Mouse (Mus musculus): ENCODE data around the gene Cebpzos.

The Cebpzos gene

GRCm38 (mm10) chr17:78916369-78916813 is at the start of gene Cebpzos:
Cebpzos (plus strand) TSS chr17:78916500.
- DNase-seq (ENCODE audit: low read depth, low spot score) = peak; percentile 87

- DNase-seq (ENCODE audit: low read depth, low spot score) = no peak
Observed at GRCm38 (mm10) chr17:78873886-78874285, 42.4 kb upstream of the Cebpzos start.

GRCm38 (mm10) chr17:78881878-78882304 is 34.4 kb upstream of the Cebpzos start:
- DNase-seq (ENCODE audit: low read depth, low spot score) = no peak

GRCm38 (mm10) chr17:78882401-78883112 is 33.7 kb upstream of the Cebpzos start, which contains the start of gene Eif2ak2:
Eif2ak2 (minus strand) TSS chr17:78882573.
- DNase-seq (ENCODE audit: low read depth, low spot score) = peak; percentile 12

- no peak for DNase-seq (ENCODE audit: low read depth, low spot score)
Observed at GRCm38 (mm10) chr17:78883291-78883690, 33.0 kb upstream of the Cebpzos start.

- DNase-seq (ENCODE audit: low read depth, low spot score) = no peak
Observed at GRCm38 (mm10) chr17:78885286-78886065, 30.8 kb upstream of the Cebpzos start.

GRCm38 (mm10) chr17:78888554-78888953 is 27.7 kb upstream of the Cebpzos start:
- no peak for DNase-seq (ENCODE audit: low read depth, low spot score)

- no peak for DNase-seq (ENCODE audit: low read depth, low spot score)
Observed at GRCm38 (mm10) chr17:78889184-78889583, 27.1 kb upstream of the Cebpzos start.

- DNase-seq (ENCODE audit: low read depth, low spot score) = no peak
Observed at GRCm38 (mm10) chr17:78891020-78891419, 25.3 kb upstream of the Cebpzos start.

GRCm38 (mm10) chr17:78894991-78895390 is 21.3 kb upstream of the Cebpzos start:
- DNase-seq (ENCODE audit: low read depth, low spot score) = no peak

GRCm38 (mm10) chr17:78895394-78895793 is 20.9 kb upstream of the Cebpzos start:
- peak; percentile 63 for DNase-seq (ENCODE audit: low read depth, low spot score)

- no peak for DNase-seq (ENCODE audit: low read depth, low spot score)
Observed at GRCm38 (mm10) chr17:78903158-78903557, 13.1 kb upstream of the Cebpzos start.

- no peak for DNase-seq (ENCODE audit: low read depth, low spot score)
Observed at GRCm38 (mm10) chr17:78906892-78907291, 9.4 kb upstream of the Cebpzos start, which contains the start of gene Sult6b1. Sult6b1 (minus strand) TSS chr17:78906992.

- no peak for DNase-seq (ENCODE audit: low read depth, low spot score)
Observed at GRCm38 (mm10) chr17:78909374-78909773, 6.9 kb upstream of the Cebpzos start.

- DNase-seq (ENCODE audit: low read depth, low spot score) = no peak
Observed at GRCm38 (mm10) chr17:78912861-78913281, 3.4 kb upstream of the Cebpzos start.

- DNase-seq (ENCODE audit: low read depth, low spot score) = no peak
Observed at GRCm38 (mm10) chr17:78913921-78914320, 2.4 kb upstream of the Cebpzos start.

GRCm38 (mm10) chr17:78915772-78916171 is 528 bp upstream of the Cebpzos start:
- DNase-seq (ENCODE audit: low read depth, low spot score) = no peak

GRCm38 (mm10) chr17:78916899-78917298 is 599 bp downstream of the Cebpzos start:
- no peak for DNase-seq (ENCODE audit: low read depth, low spot score)

- DNase-seq (ENCODE audit: low read depth, low spot score) = peak; percentile 44
Observed at GRCm38 (mm10) chr17:78917696-78918095, 1.4 kb downstream of the Cebpzos start.

- DNase-seq (ENCODE audit: low read depth, low spot score) = no peak
Observed at GRCm38 (mm10) chr17:78935857-78936256, 19.6 kb downstream of the Cebpzos start.

GRCm38 (mm10) chr17:78936466-78937228 is 20.3 kb downstream of the Cebpzos start, which contains the start of the genes Cebpz and Ndufaf7:
Cebpz (minus strand) TSS chr17:78937066.
Ndufaf7 (plus strand) TSS chr17:78937136.
- DNase-seq (ENCODE audit: low read depth, low spot score) = peak; percentile 97

Measured in telencephalon, adult 2 months (tissue).